Mouse (Mus musculus): Measurements from ENCODE around the gene Ren1. TPM values are rescaled to one million over a fixed set of nuclear protein-coding genes. Genes with fewer than 3 reads are reported as not detected.

Ren1 gene
- polyA plus RNA-seq, 1 experiment: not detected

DNA sequence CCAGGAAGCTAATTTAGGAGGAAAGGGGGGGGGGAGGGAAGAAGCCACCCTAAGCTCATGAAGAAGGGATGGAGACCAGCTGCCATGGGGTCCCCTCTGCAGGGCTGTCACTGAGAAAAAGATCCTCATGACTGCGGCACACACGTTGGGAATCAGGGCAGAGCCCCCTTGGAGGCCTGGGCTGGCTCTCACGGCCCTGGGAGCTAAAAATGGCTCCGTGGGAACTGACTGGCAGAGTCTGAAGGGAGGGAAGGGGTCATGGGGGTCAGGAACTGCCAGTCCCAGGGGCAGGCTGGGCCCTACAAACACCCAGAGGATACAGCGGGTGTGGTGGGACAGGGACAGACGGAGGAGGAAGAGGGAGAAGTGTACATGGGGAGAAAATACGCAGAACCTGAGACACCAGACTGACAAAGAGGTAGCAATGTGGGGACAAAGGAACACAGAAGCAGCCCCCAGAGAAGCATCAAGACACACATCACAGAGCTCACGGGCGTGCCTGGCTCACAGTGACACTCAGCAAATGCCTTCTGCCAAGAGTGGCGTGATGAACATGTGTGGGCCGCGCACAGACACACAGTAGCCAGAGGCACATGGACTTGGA is 32.3 kb downstream of the Ren1 start:
- Histone ChIP-seq H3K27ac (ENCODE audit: insufficient read depth, low read length) (no peak overlapping the region), H3K9ac (ENCODE audit: low read depth, poor library complexity, severe bottlenecking) (no peak overlapping the region), H3K27me3 (ENCODE audit: control insufficient read depth, insufficient read depth, low read length, poor library complexity, severe bottlenecking) (no peaks in the 10 kb centered on the region), H3K9me3 (replicated peaks; ENCODE audit: control insufficient read depth, insufficient read depth, low read length, poor library complexity, severe bottlenecking) (no peaks in the 10 kb centered on the region), H3K36me3 (ENCODE audit: control insufficient read depth, insufficient read depth, low read length, poor library complexity, severe bottlenecking) (no peaks in the 10 kb centered on the region), H3K4me3 (ENCODE audit: low read depth, low read length) (no peak overlapping the region), H3K4me1 (ENCODE audit: control insufficient read depth, insufficient read depth, low read length) (peaks cover 12% of the 10 kb centered on the region)
- no peak for TF ChIP-seq CTCF (IDR thresholded peaks at IDR 0.05; ENCODE audit: low read depth, low read length)
- TF ChIP-seq EP300 (IDR thresholded peaks at IDR 0.05; ENCODE audit: insufficient read depth, low read depth, low read length): no peak
- no peak for TF ChIP-seq POLR2A (IDR thresholded peaks at IDR 0.05; ENCODE audit: insufficient read depth, low read length)

DNA sequence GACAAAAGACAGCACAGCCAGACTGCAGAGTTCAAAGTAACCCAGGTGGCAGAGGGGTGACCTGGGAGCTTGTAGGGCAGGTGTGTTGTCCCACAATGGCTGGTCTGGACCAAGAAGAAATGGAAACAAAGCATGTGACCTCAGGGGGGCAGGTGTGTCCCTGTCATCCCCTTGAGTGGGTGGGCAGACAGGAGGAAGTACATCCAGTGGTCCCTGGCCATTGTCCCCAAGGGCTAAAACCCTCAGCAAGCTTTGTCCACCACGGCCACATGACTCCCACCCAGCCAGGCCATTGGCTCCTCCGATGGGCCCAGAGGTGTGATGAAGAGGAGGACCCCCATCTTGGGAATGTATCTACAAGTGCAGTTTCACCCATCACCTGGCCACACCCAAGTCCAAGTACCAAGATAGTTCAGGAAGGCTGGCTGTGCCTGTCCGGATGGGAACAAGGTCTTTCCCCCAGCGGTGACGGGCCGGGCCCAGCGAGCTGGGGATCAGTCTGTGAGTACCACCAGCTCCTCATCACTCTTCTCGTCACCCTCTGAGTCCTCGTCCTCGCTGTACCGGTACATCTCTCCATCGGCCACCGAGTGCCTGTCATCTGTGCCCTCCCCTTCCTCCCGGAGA is 33.0 kb downstream of the Ren1 start:
- Histone ChIP-seq H3K27me3 (ENCODE audit: control insufficient read depth, insufficient read depth, low read length, poor library complexity, severe bottlenecking) (no peaks in the 10 kb centered on the region), H3K27ac (ENCODE audit: insufficient read depth, low read length) (no peak overlapping the region), H3K36me3 (ENCODE audit: control insufficient read depth, insufficient read depth, low read length, poor library complexity, severe bottlenecking) (no peaks in the 10 kb centered on the region), H3K9ac (ENCODE audit: low read depth, poor library complexity, severe bottlenecking) (no peak overlapping the region), H3K4me3 (ENCODE audit: low read depth, low read length) (no peak overlapping the region), H3K4me1 (ENCODE audit: control insufficient read depth, insufficient read depth, low read length) (peaks cover 14% of the 10 kb centered on the region), H3K9me3 (replicated peaks; ENCODE audit: control insufficient read depth, insufficient read depth, low read length, poor library complexity, severe bottlenecking) (no peaks in the 10 kb centered on the region)
- no peak for TF ChIP-seq POLR2A (IDR thresholded peaks at IDR 0.05; ENCODE audit: insufficient read depth, low read length)
- TF ChIP-seq EP300 (IDR thresholded peaks at IDR 0.05; ENCODE audit: insufficient read depth, low read depth, low read length): no peak
- no peak for TF ChIP-seq CTCF (IDR thresholded peaks at IDR 0.05; ENCODE audit: low read depth, low read length)

- H3K4me3 ChIP-seq (ENCODE audit: low read depth, low read length): peak overlapping the region; percentile 1; the same call in 1 of the 2 replicates
- peaks cover 10% of the 10 kb centered on the region for H3K4me1 ChIP-seq (ENCODE audit: control insufficient read depth, insufficient read depth, low read length)
Measured at GRCm38 (mm10) chr1:133385506-133385905, 35.2 kb downstream of the Ren1 start.

GRCm38 (mm10) chr1:133386209-133386608 is 35.9 kb downstream of the Ren1 start:
- Histone ChIP-seq H3K27ac (ENCODE audit: insufficient read depth, low read length) (no peak overlapping the region), H3K4me1 (ENCODE audit: control insufficient read depth, insufficient read depth, low read length) (peaks cover 10% of the 10 kb centered on the region), H3K9me3 (replicated peaks; ENCODE audit: control insufficient read depth, insufficient read depth, low read length, poor library complexity, severe bottlenecking) (no peaks in the 10 kb centered on the region; the same call in 1 of the 2 replicates), H3K27me3 (ENCODE audit: control insufficient read depth, insufficient read depth, low read length, poor library complexity, severe bottlenecking) (no peaks in the 10 kb centered on the region), H3K36me3 (ENCODE audit: control insufficient read depth, insufficient read depth, low read length, poor library complexity, severe bottlenecking) (no peaks in the 10 kb centered on the region), H3K9ac (ENCODE audit: low read depth, poor library complexity, severe bottlenecking) (no peak overlapping the region), H3K4me3 (ENCODE audit: low read depth, low read length) (no peak overlapping the region)
- no peak for TF ChIP-seq CTCF (IDR thresholded peaks at IDR 0.05; ENCODE audit: low read depth, low read length)
- no peak for TF ChIP-seq EP300 (IDR thresholded peaks at IDR 0.05; ENCODE audit: insufficient read depth, low read depth, low read length)
- TF ChIP-seq POLR2A (IDR thresholded peaks at IDR 0.05; ENCODE audit: insufficient read depth, low read length): no peak

More at GRCm38 (mm10) chr1:133385506-133385905, 35.2 kb downstream of the Ren1 start:
- Histone ChIP-seq H3K9me3 (replicated peaks; ENCODE audit: control insufficient read depth, insufficient read depth, low read length, poor library complexity, severe bottlenecking) (no peaks in the 10 kb centered on the region), H3K27ac (ENCODE audit: insufficient read depth, low read length) (no peak overlapping the region), H3K27me3 (ENCODE audit: control insufficient read depth, insufficient read depth, low read length, poor library complexity, severe bottlenecking) (no peaks in the 10 kb centered on the region), H3K36me3 (ENCODE audit: control insufficient read depth, insufficient read depth, low read length, poor library complexity, severe bottlenecking) (no peaks in the 10 kb centered on the region), H3K9ac (ENCODE audit: low read depth, poor library complexity, severe bottlenecking) (no peak overlapping the region)
- TF ChIP-seq POLR2A (IDR thresholded peaks at IDR 0.05; ENCODE audit: insufficient read depth, low read length): no peak
- TF ChIP-seq CTCF (IDR thresholded peaks at IDR 0.05; ENCODE audit: low read depth, low read length): peak; percentile 87
- no peak for TF ChIP-seq EP300 (IDR thresholded peaks at IDR 0.05; ENCODE audit: insufficient read depth, low read depth, low read length)

- Histone ChIP-seq H3K27ac (ENCODE audit: insufficient read depth, low read length) (no peak overlapping the region), H3K36me3 (ENCODE audit: control insufficient read depth, insufficient read depth, low read length, poor library complexity, severe bottlenecking) (no peaks in the 10 kb centered on the region), H3K4me1 (ENCODE audit: control insufficient read depth, insufficient read depth, low read length) (peaks cover 10% of the 10 kb centered on the region)
Measured at GRCm38 (mm10) chr1:133387539-133388268, 37.4 kb downstream of the Ren1 start.

More at GRCm38 (mm10) chr1:133387539-133388268, 37.4 kb downstream of the Ren1 start:
- H3K9ac ChIP-seq (ENCODE audit: low read depth, poor library complexity, severe bottlenecking): no peak overlapping the region
- no peaks in the 10 kb centered on the region; the same call in 1 of the 2 replicates for H3K9me3 ChIP-seq (replicated peaks; ENCODE audit: control insufficient read depth, insufficient read depth, low read length, poor library complexity, severe bottlenecking)
- TF ChIP-seq POLR2A (IDR thresholded peaks at IDR 0.05; ENCODE audit: insufficient read depth, low read length) (no peak), CTCF (IDR thresholded peaks at IDR 0.05; ENCODE audit: low read depth, low read length) (no peak)
- peak overlapping the region; percentile 11; the same call in 1 of the 2 replicates for H3K4me3 ChIP-seq (ENCODE audit: low read depth, low read length)
- no peaks in the 10 kb centered on the region for H3K27me3 ChIP-seq (ENCODE audit: control insufficient read depth, insufficient read depth, low read length, poor library complexity, severe bottlenecking)

Measured in ES-Bruce4 (cell line).